Mouse (Mus musculus): ENCODE data around the gene Gm49450. TPM values are rescaled to one million over a fixed set of nuclear protein-coding genes. Genes with fewer than 3 reads are reported as not detected.
"Not testable (repeated sequence)": the region's sequence is repeated elsewhere in the genome, so short reads cannot be mapped to it uniquely, and the experiment has no call there.

Gene Gm49450
- polyA plus RNA-seq, 1 experiment from 2014 or later: not detected

GRCm38 (mm10) chr15:98973015-98973614 lies 19.8 kb upstream of the Gm49450 start:
- no peak for DNase-seq (ENCODE audit: low spot score)
- Histone ChIP-seq H3K27me3 (ENCODE audit: control insufficient read depth, insufficient read depth, low read length) (no peaks in the 10 kb centered on the region), H3K4me1 (replicated peaks; ENCODE audit: control insufficient read depth, insufficient read depth) (no peaks in the 10 kb centered on the region), H3K27ac (replicated peaks) (no peak overlapping the region), H3K4me2 (replicated peaks; ENCODE audit: low read depth) (no peak overlapping the region), H3K36me3 (ENCODE audit: control insufficient read depth, insufficient read depth, low read length) (no peaks in the 10 kb centered on the region), H3K9ac (ENCODE audit: low read length) (no peak overlapping the region), H3K4me3 (ENCODE audit: low read depth, low read length) (no peak overlapping the region), H3K9me3 (ENCODE audit: control insufficient read depth, low read length) (no peaks in the 10 kb centered on the region)
- TF ChIP-seq CTCF (IDR thresholded peaks at IDR 0.05; ENCODE audit: low read depth) (no peak), EP300 (optimal IDR thresholded peaks at IDR 0.05) (no peak)
- 84% methylated on average over 9 of the region's 9 CpGs for WGBS
- no peak for ATAC-seq (ENCODE audit: low FRiP score, low TSS enrichment)

- H3K9me3 ChIP-seq (ENCODE audit: control insufficient read depth, low read length); H3K36me3 ChIP-seq (ENCODE audit: control insufficient read depth, insufficient read depth, low read length); DNase-seq (ENCODE audit: low spot score); H3K4me1 ChIP-seq (replicated peaks; ENCODE audit: control insufficient read depth, insufficient read depth); H3K4me3 ChIP-seq (ENCODE audit: low read depth, low read length); H3K4me2 ChIP-seq (replicated peaks; ENCODE audit: low read depth); H3K27me3 ChIP-seq (ENCODE audit: control insufficient read depth, insufficient read depth, low read length); ATAC-seq (ENCODE audit: low FRiP score, low TSS enrichment); H3K9ac ChIP-seq (ENCODE audit: low read length); H3K27ac ChIP-seq (replicated peaks): not testable (repeated sequence)
- WGBS: 65% methylated on average over 15 of the region's 15 CpGs
These were observed 18.4 kb upstream of the Gm49450 start for GRCm38 (mm10) chr15:98971576-98972320.

- no peak for ATAC-seq (ENCODE audit: low FRiP score, low TSS enrichment)
- WGBS: 38% methylated on average over 4 of the region's 4 CpGs
- TF ChIP-seq CTCF (IDR thresholded peaks at IDR 0.05; ENCODE audit: low read depth) (no peak), EP300 (optimal IDR thresholded peaks at IDR 0.05) (no peak)
These were observed 17.8 kb upstream of the Gm49450 start for GRCm38 (mm10) chr15:98971111-98971510.

GRCm38 (mm10) chr15:98969372-98970101 lies 16.2 kb upstream of the Gm49450 start:
- no peak for DNase-seq (ENCODE audit: low spot score)
- Histone ChIP-seq H3K4me2 (replicated peaks; ENCODE audit: low read depth) (peak overlapping the region; percentile 23; the same call in 1 of the 2 replicates), H3K9me3 (ENCODE audit: control insufficient read depth, low read length) (no peaks in the 10 kb centered on the region), H3K27me3 (ENCODE audit: control insufficient read depth, insufficient read depth, low read length) (no peaks in the 10 kb centered on the region), H3K36me3 (ENCODE audit: control insufficient read depth, insufficient read depth, low read length) (no peaks in the 10 kb centered on the region), H3K9ac (ENCODE audit: low read length) (no peak overlapping the region), H3K27ac (replicated peaks) (peak overlapping the region; percentile 64), H3K4me1 (replicated peaks; ENCODE audit: control insufficient read depth, insufficient read depth) (no peaks in the 10 kb centered on the region), H3K4me3 (ENCODE audit: low read depth, low read length) (no peak overlapping the region)
- WGBS: 21% methylated on average over 16 of the region's 16 CpGs
- TF ChIP-seq CTCF (IDR thresholded peaks at IDR 0.05; ENCODE audit: low read depth): no peak
- ATAC-seq (ENCODE audit: low FRiP score, low TSS enrichment): no peak

More at GRCm38 (mm10) chr15:98971111-98971510, 17.8 kb upstream of the Gm49450 start:
- no peak overlapping the region for H3K4me2 ChIP-seq (replicated peaks; ENCODE audit: low read depth)
- H3K9ac ChIP-seq (ENCODE audit: low read length): no peak overlapping the region
- H3K36me3 ChIP-seq (ENCODE audit: control insufficient read depth, insufficient read depth, low read length): no peaks in the 10 kb centered on the region
- no peak for DNase-seq (ENCODE audit: low spot score)
- no peaks in the 10 kb centered on the region for H3K4me1 ChIP-seq (replicated peaks; ENCODE audit: control insufficient read depth, insufficient read depth)
- H3K27me3 ChIP-seq (ENCODE audit: control insufficient read depth, insufficient read depth, low read length): no peaks in the 10 kb centered on the region
- H3K9me3 ChIP-seq (ENCODE audit: control insufficient read depth, low read length): no peaks in the 10 kb centered on the region
- H3K4me3 ChIP-seq (ENCODE audit: low read depth, low read length): no peak overlapping the region
- H3K27ac ChIP-seq (replicated peaks): no peak overlapping the region

- WGBS: 21% methylated on average over 12 of the region's 12 CpGs
- TF ChIP-seq EP300 (optimal IDR thresholded peaks at IDR 0.05) (no peak), CTCF (IDR thresholded peaks at IDR 0.05; ENCODE audit: low read depth) (no peak)
- peak overlapping the region; percentile 64 for H3K27ac ChIP-seq (replicated peaks)
- no peaks in the 10 kb centered on the region for H3K27me3 ChIP-seq (ENCODE audit: control insufficient read depth, insufficient read depth, low read length)
- DNase-seq (ENCODE audit: low spot score): no peak
- H3K4me3 ChIP-seq (ENCODE audit: low read depth, low read length): no peak overlapping the region
- H3K4me2 ChIP-seq (replicated peaks; ENCODE audit: low read depth): peak overlapping the region; percentile 6; the same call in 1 of the 2 replicates
- H3K4me1 ChIP-seq (replicated peaks; ENCODE audit: control insufficient read depth, insufficient read depth): no peaks in the 10 kb centered on the region
- ATAC-seq (ENCODE audit: low FRiP score, low TSS enrichment): no peak
- no peaks in the 10 kb centered on the region for H3K9me3 ChIP-seq (ENCODE audit: control insufficient read depth, low read length)
- no peak overlapping the region for H3K9ac ChIP-seq (ENCODE audit: low read length)
- no peaks in the 10 kb centered on the region for H3K36me3 ChIP-seq (ENCODE audit: control insufficient read depth, insufficient read depth, low read length)
These were observed 15.5 kb upstream of the Gm49450 start for GRCm38 (mm10) chr15:98968701-98969371.
